Mouse (Mus musculus) hindbrain, postnatal 0 days (tissue): ENCODE measurements around the gene Ralgps2. TPM values are rescaled to one million over a fixed set of nuclear protein-coding genes. Genes with fewer than 3 reads are reported as not detected.

Experiments
- ATAC-seq: fragments of 200-750 bp; cut with Nextera tagmentation; 2 replicates; pipeline ENCODE4 v1.8.0; 2017; ENCODE audit warnings: mild to moderate bottlenecking, moderate TSS enrichment, moderate library complexity
- DNase-seq: peaks from one replicate; pipeline ENCODE4 v3.0.0-alpha.2; 2015; ENCODE audit warnings: low spot score
- H3K27ac ChIP-seq: fragments of 300-500 bp; sonication (generic); 2 replicates; pipeline ENCODE4 v1.5.1; 2014; ENCODE audit warnings: mild to moderate bottlenecking
- H3K27me3 ChIP-seq: fragments of 300-500 bp; sonication (generic); 2 replicates; pipeline ENCODE4 v1.6.1; 2014; ENCODE audit warnings: low read length, mixed read lengths; ENCODE audit not compliant: insufficient read depth
- H3K36me3 ChIP-seq: fragments of 300-500 bp; sonication (generic); 2 replicates; pipeline ENCODE4 v1.6.1; 2014; ENCODE audit warnings: low read length, mixed read lengths; ENCODE audit not compliant: insufficient read depth
- H3K4me1 ChIP-seq: fragments of 300-500 bp; sonication (generic); 2 replicates; pipeline ENCODE4 v1.6.1; 2014; ENCODE audit warnings: antibody characterized with exemption, low read length, mixed read lengths; ENCODE audit not compliant: insufficient read depth
- H3K4me2 ChIP-seq: fragments of 300-500 bp; sonication (generic); 2 replicates; pipeline ENCODE4 v1.6.1; 2014; ENCODE audit warnings: low read depth, mild to moderate bottlenecking, low read length, moderate library complexity, mixed read lengths
- H3K4me3 ChIP-seq: fragments of 300-500 bp; sonication (generic); 2 replicates; pipeline ENCODE4 v1.5.1; 2014; ENCODE audit warnings: low read length
- H3K9ac ChIP-seq: fragments of 300-500 bp; sonication (generic); replicated peaks from 2 replicates; pipeline ENCODE4 v1.6.1; 2014; ENCODE audit warnings: mild to moderate bottlenecking, low read length, moderate library complexity, mixed read lengths
- H3K9me3 ChIP-seq: fragments of 300-500 bp; sonication (generic); 2 replicates; pipeline ENCODE4 v1.6.1; 2016; ENCODE audit warnings: low read length, mixed read lengths
- CTCF ChIP-seq: IDR thresholded peaks from 2 replicates; pipeline ENCODE4 v1.5.1; 2016; ENCODE audit warnings: antibody characterized with exemption, control low read depth, low read depth
- WGBS: fragments of 180-500 bp; shearing (Covaris S2); extraction: QIAGEN DNeasy Blood & Tissue Kit; methylation state at CpG from one replicate; pipeline ENCODE4 v1.1.7; 2014; 5-methylcytosine and 5-hydroxymethylcytosine counted together
- polyA plus RNA-seq: library from polyadenylated mRNA; unstranded; fragments of >200 nt; fragmentation: Nextera tagmentation; extraction: Ambion mirVana; gene quantifications from 2 replicates; pipeline ENCODE4 v1.2.1, GENCODE M21; 2015
- total RNA-seq: library from RNA; depleted of rRNA; stranded (reverse); fragments of >200 nt; gene quantifications from 2 replicates; pipeline ENCODE4 v1.2.3, GENCODE M21; 2014

The Ralgps2 gene
- total and polyA plus RNA-seq, 2 experiments from 2014 or later: 52.8 to 70.1 TPM

GRCm38 (mm10) chr1:156968107-156968506, 28.7 kb upstream of the Ralgps2 start:
- Histone ChIP-seq H3K27me3 (no peaks in the 10 kb centered on the region), H3K4me1 (no peaks in the 10 kb centered on the region), H3K27ac (no peak overlapping the region), H3K36me3 (no peaks in the 10 kb centered on the region), H3K4me3 (no peak overlapping the region), H3K9me3 (no peaks in the 10 kb centered on the region), H3K4me2 (no peak overlapping the region), H3K9ac (no peak overlapping the region)
- ATAC-seq: no peak
- 81% methylated on average over 7 of the region's 7 CpGs for WGBS
- TF ChIP-seq CTCF: no peak
- DNase-seq: no peak

- H3K4me3 ChIP-seq: no peak overlapping the region
- H3K4me1 ChIP-seq: no peaks in the 10 kb centered on the region
- H3K36me3 ChIP-seq: no peaks in the 10 kb centered on the region
- no peak for TF ChIP-seq CTCF
- H3K27me3 ChIP-seq: no peaks in the 10 kb centered on the region
- no peak overlapping the region for H3K9ac ChIP-seq
- no peak overlapping the region for H3K4me2 ChIP-seq
- 0 out of 2 replicates have a peak overlapping the region, but pooled peaks have one; percentile 1 for H3K27ac ChIP-seq
- no peak for ATAC-seq
- no peak for DNase-seq
- 72% methylated on average over 4 of the region's 4 CpGs for WGBS
- H3K9me3 ChIP-seq: no peaks in the 10 kb centered on the region
These were observed 25.1 kb upstream of the Ralgps2 start for GRCm38 (mm10) chr1:156964586-156964932.

- H3K36me3 ChIP-seq: no peaks in the 10 kb centered on the region
- H3K27ac ChIP-seq: 0 out of 2 replicates have a peak overlapping the region, but pooled peaks have one; percentile 3
- no peaks in the 10 kb centered on the region for H3K4me1 ChIP-seq
- TF ChIP-seq CTCF: no peak
- ATAC-seq (peak; percentile 35; the same call in 1 of the 2 replicates), DNase-seq (peak; percentile 21)
- WGBS: 20% methylated on average over 7 of the region's 7 CpGs
- H3K4me2 ChIP-seq: no peak overlapping the region
- no peak overlapping the region for H3K9ac ChIP-seq
- no peaks in the 10 kb centered on the region for H3K9me3 ChIP-seq
- H3K27me3 ChIP-seq: no peaks in the 10 kb centered on the region
- H3K4me3 ChIP-seq: no peak overlapping the region
These were observed 24.6 kb upstream of the Ralgps2 start for GRCm38 (mm10) chr1:156963871-156964585.

GRCm38 (mm10) chr1:156961481-156962265, 22.2 kb upstream of the Ralgps2 start:
- Histone ChIP-seq H3K4me2 (no peak overlapping the region), H3K9me3 (no peaks in the 10 kb centered on the region), H3K9ac (no peak overlapping the region), H3K4me3 (no peak overlapping the region), H3K27me3 (no peaks in the 10 kb centered on the region), H3K27ac (no peak overlapping the region), H3K4me1 (no peaks in the 10 kb centered on the region), H3K36me3 (no peaks in the 10 kb centered on the region)
- DNase-seq: no peak
- 45% methylated on average over 8 of the region's 8 CpGs for WGBS
- TF ChIP-seq CTCF: no peak
- ATAC-seq: no peak

- WGBS: 88% methylated on average over 5 of the region's 5 CpGs
- no peaks in the 10 kb centered on the region for H3K36me3 ChIP-seq
- TF ChIP-seq CTCF: no peak
- H3K4me2 ChIP-seq: no peak overlapping the region
- no peak overlapping the region for H3K4me3 ChIP-seq
- no peaks in the 10 kb centered on the region for H3K9me3 ChIP-seq
- no peak overlapping the region for H3K27ac ChIP-seq
- ATAC-seq (no peak), DNase-seq (no peak)
- H3K4me1 ChIP-seq: no peaks in the 10 kb centered on the region
- no peak overlapping the region for H3K9ac ChIP-seq
- no peaks in the 10 kb centered on the region for H3K27me3 ChIP-seq
These were observed 19.6 kb upstream of the Ralgps2 start for GRCm38 (mm10) chr1:156959004-156959403.

- H3K9ac ChIP-seq: no peak overlapping the region
- no peaks in the 10 kb centered on the region for H3K27me3 ChIP-seq
- ATAC-seq: no peak
- no peaks in the 10 kb centered on the region for H3K36me3 ChIP-seq
- H3K27ac ChIP-seq: no peak overlapping the region
- no peaks in the 10 kb centered on the region for H3K9me3 ChIP-seq
- WGBS: 74% methylated on average over 3 of the region's 3 CpGs
- no peaks in the 10 kb centered on the region for H3K4me1 ChIP-seq
- no peak for TF ChIP-seq CTCF
- DNase-seq: no peak
- H3K4me2 ChIP-seq: no peak overlapping the region
- no peak overlapping the region for H3K4me3 ChIP-seq
These were observed 17.9 kb upstream of the Ralgps2 start for GRCm38 (mm10) chr1:156957360-156957759.
